Mouse (Mus musculus) CH12.LX (cell line): ENCODE results near the gene R3hdm2. TPM values are rescaled to one million over a fixed set of nuclear protein-coding genes. Genes with fewer than 3 reads are reported as not detected.

Experiments
- DNase-seq: peaks from one replicate; pipeline ENCODE4 v3.0.0-alpha.2; 2013; ENCODE audit errors: extremely low read depth
- H3K27ac ChIP-seq: 2 replicates; pipeline ENCODE4 v1.5.1; 2012; ENCODE audit warnings: low read depth, mild to moderate bottlenecking, control low read depth, moderate library complexity; ENCODE audit not compliant: insufficient read depth
- H3K27me3 ChIP-seq: replicated peaks from 2 replicates; pipeline ENCODE3; 2012; ENCODE audit warnings: inconsistent platforms
- H3K36me3 ChIP-seq, 2 experiments: replicated peaks in 1 of 2; 2 replicates each; pipeline versions ENCODE3 to v1.6.1; 2012; ENCODE audit warnings: inconsistent platforms in 1 of 2, low read length in 1 of 2, mild to moderate bottlenecking in 1 of 2, mixed read lengths in 1 of 2, moderate library complexity in 1 of 2; ENCODE audit not compliant: control insufficient read depth in 1 of 2, insufficient read depth in 1 of 2
- H3K4me1 ChIP-seq, 2 experiments: 2 replicates each; pipeline ENCODE4 v1.6.1; 2012; ENCODE audit warnings: inconsistent platforms in 1 of 2, moderate library complexity in 1 of 2; ENCODE audit not compliant: insufficient read depth in 2 of 2, control insufficient read depth in 1 of 2
- H3K4me2 ChIP-seq: 2 replicates; pipeline ENCODE4 v1.6.1; 2012; ENCODE audit warnings: low read depth, mild to moderate bottlenecking, control low read depth; ENCODE audit not compliant: poor library complexity, insufficient read depth, severe bottlenecking
- H3K4me3 ChIP-seq, 3 experiments: fragments of 150-350 bp in 1 of 3; sonication (generic) in 1 of 3; replicated peaks in 1 of 3; 2 replicates each; pipeline versions ENCODE3 to v1.5.1; 2011 to 2012; ENCODE audit warnings: low read depth in 2 of 3, low read length in 2 of 3, mild to moderate bottlenecking in 2 of 3, moderate library complexity in 2 of 3, control low read depth in 1 of 3, improper control_type of control experiment in 1 of 3, inconsistent platforms in 1 of 3, mixed read lengths in 1 of 3; ENCODE audit not compliant: poor library complexity in 1 of 3
- H3K79me2 ChIP-seq: replicated peaks from 2 replicates; pipeline ENCODE4 v1.6.1; 2012; ENCODE audit warnings: mild to moderate bottlenecking, moderate library complexity; ENCODE audit not compliant: control insufficient read depth, poor library complexity, insufficient read depth, severe bottlenecking; ENCODE audit errors: extremely low read depth
- H3K9ac ChIP-seq: 2 replicates; pipeline ENCODE4 v1.6.1; 2012; ENCODE audit warnings: low read depth, mild to moderate bottlenecking, control low read depth, moderate library complexity; ENCODE audit not compliant: insufficient read depth
- H3K9me3 ChIP-seq: replicated peaks from 2 replicates; pipeline ENCODE3; 2012; ENCODE audit warnings: low read length, inconsistent platforms, mixed read lengths
- E2F4 ChIP-seq: IDR thresholded peaks from 2 replicates; pipeline ENCODE4 v1.6.1; 2011; ENCODE audit warnings: low read depth, low read length, improper control_type of control experiment; ENCODE audit not compliant: insufficient replicate concordance
- ELF1 ChIP-seq: IDR thresholded peaks from 2 replicates; pipeline ENCODE4 v1.6.1; 2014; ENCODE audit warnings: low read depth, mild to moderate bottlenecking, inconsistent platforms, low read length, improper control_type of control experiment
- EP300 ChIP-seq: IDR thresholded peaks from 2 replicates; pipeline ENCODE4 v1.6.1; 2011; ENCODE audit warnings: low read length, improper control_type of control experiment
- ETS1 ChIP-seq: conservative IDR thresholded peaks from 2 replicates; pipeline ENCODE4 v1.6.1; 2012; ENCODE audit warnings: low read depth, mild to moderate bottlenecking, inconsistent platforms, low read length, improper control_type of control experiment, moderate library complexity
- GABPA ChIP-seq: IDR thresholded peaks from 2 replicates; pipeline ENCODE4 v1.6.1; 2012; ENCODE audit warnings: low read depth, low read length, improper control_type of control experiment, inconsistent platforms; ENCODE audit not compliant: insufficient replicate concordance
- HCFC1 ChIP-seq: IDR thresholded peaks from 2 replicates; pipeline ENCODE4 v1.6.1; 2012; ENCODE audit warnings: low read depth, mild to moderate bottlenecking, inconsistent platforms, low read length, improper control_type of control experiment
- IRF4 ChIP-seq: IDR thresholded peaks from 2 replicates; pipeline ENCODE4 v1.6.1; 2014; ENCODE audit warnings: low read depth, mild to moderate bottlenecking, inconsistent platforms, low read length, improper control_type of control experiment
- JUND ChIP-seq: conservative IDR thresholded peaks from 2 replicates; pipeline ENCODE4 v1.6.1; 2011; ENCODE audit warnings: low read depth, low read length, improper control_type of control experiment
- KAT2A ChIP-seq: IDR thresholded peaks from 2 replicates; pipeline ENCODE4 v1.6.1; 2012; ENCODE audit warnings: low read length, improper control_type of control experiment, inconsistent platforms; ENCODE audit not compliant: insufficient replicate concordance
- MAX ChIP-seq: IDR thresholded peaks from 2 replicates; pipeline ENCODE4 v1.6.1; 2011; ENCODE audit warnings: low read length, improper control_type of control experiment
- MEF2A ChIP-seq: IDR thresholded peaks from 2 replicates; pipeline ENCODE4 v1.6.1; 2014; ENCODE audit warnings: low read depth, mild to moderate bottlenecking, inconsistent platforms, low read length, improper control_type of control experiment, borderline replicate concordance
- MXI1 ChIP-seq: IDR thresholded peaks from 2 replicates; pipeline ENCODE4 v1.6.1; 2011; ENCODE audit warnings: mild to moderate bottlenecking, low read depth, low read length, improper control_type of control experiment
- MYC ChIP-seq: IDR thresholded peaks from 2 replicates; pipeline ENCODE4 v1.6.1; 2011; ENCODE audit warnings: low read depth, mild to moderate bottlenecking, improper control_type of control experiment, low read length
- NRF1 ChIP-seq: IDR thresholded peaks from 2 replicates; pipeline ENCODE4 v1.6.1; 2014; ENCODE audit warnings: low read depth, mild to moderate bottlenecking, inconsistent platforms, low read length, improper control_type of control experiment, moderate library complexity
- PAX5 ChIP-seq: IDR thresholded peaks from 2 replicates; pipeline ENCODE4 v1.6.1; 2012; ENCODE audit warnings: low read length, inconsistent platforms, mixed read lengths
- POLR2A ChIP-seq: IDR thresholded peaks from 2 replicates; pipeline ENCODE4 v1.6.1; 2011; ENCODE audit warnings: low read depth, mild to moderate bottlenecking, improper control_type of control experiment, low read length
- POLR2AphosphoS2 ChIP-seq: IDR thresholded peaks from 2 replicates; pipeline ENCODE4 v1.6.1; 2011; ENCODE audit warnings: low read depth, low read length, improper control_type of control experiment
- RCOR1 ChIP-seq: conservative IDR thresholded peaks from 2 replicates; pipeline ENCODE4 v1.6.1; 2012; ENCODE audit warnings: low read depth, mild to moderate bottlenecking, inconsistent platforms, low read length, improper control_type of control experiment
- SIN3A ChIP-seq: IDR thresholded peaks from 2 replicates; pipeline ENCODE4 v1.6.1; 2012; ENCODE audit warnings: low read length, improper control_type of control experiment, inconsistent platforms
- SMC3 ChIP-seq: IDR thresholded peaks from 2 replicates; pipeline ENCODE4 v1.6.1; 2011; ENCODE audit warnings: low read depth, low read length, improper control_type of control experiment
- UBTF ChIP-seq: IDR thresholded peaks from 2 replicates; pipeline ENCODE4 v1.6.1; 2012; ENCODE audit warnings: low read depth, mild to moderate bottlenecking, inconsistent platforms, low read length, improper control_type of control experiment, moderate library complexity
- USF1 ChIP-seq: IDR thresholded peaks from 2 replicates; pipeline ENCODE4 v1.6.1; 2014; ENCODE audit warnings: low read depth, mild to moderate bottlenecking, inconsistent platforms, low read length, improper control_type of control experiment
- ZC3H11A ChIP-seq: IDR thresholded peaks from 2 replicates; pipeline ENCODE4 v1.6.1; 2012; ENCODE audit warnings: low read depth, mild to moderate bottlenecking, inconsistent platforms, low read length, improper control_type of control experiment
- ZKSCAN1 ChIP-seq: IDR thresholded peaks from 2 replicates; pipeline ENCODE4 v1.6.1; 2012; ENCODE audit warnings: low read depth, inconsistent platforms, low read length, improper control_type of control experiment, borderline replicate concordance
- ZMIZ1 ChIP-seq: IDR thresholded peaks from 2 replicates; pipeline ENCODE4 v1.6.1; 2012; ENCODE audit warnings: low read depth, mild to moderate bottlenecking, inconsistent platforms, low read length, improper control_type of control experiment
- ZNF384 ChIP-seq: IDR thresholded peaks from 2 replicates; pipeline ENCODE4 v1.6.1; 2012; ENCODE audit warnings: low read depth, low read length, improper control_type of control experiment, inconsistent platforms
- dilution Hi-C: fragments of 300-500 bp; cut with MboI; formaldehyde crosslinking; loops from 2 replicates; pipeline ENCODE4 v1.14.3; 2020; ENCODE audit warnings: low sequenced_read_pairs; ENCODE audit not compliant: extremely low pct_unique_long_range_greater_than_20kb, extremely low pct_ligation_motif_present
- in situ Hi-C: fragments of 300-500 bp; cut with MboI; formaldehyde crosslinking; loops from 3 replicates; pipeline ENCODE4 v1.14.3; 2019; ENCODE audit warnings: low sequenced_read_pairs, low pct_ligation_motif_present, low pct_unique_long_range_greater_than_20kb, mixed read lengths
- polyA plus RNA-seq: library from polyadenylated mRNA; unstranded; fragments of >175 nt; gene quantifications from 2 replicates; pipeline ENCODE4 v1.2.1, GENCODE M21; 2012; ENCODE audit warnings: low read depth; ENCODE audit not compliant: insufficient read length
- total RNA-seq, 2 experiments: library from RNA; depleted of rRNA; stranded (reverse); fragments of 300-350 nt in 1 of 2; fragments of >200 nt in 1 of 2; gene quantifications; 2 replicates each; pipeline ENCODE4 v1.2.3; 2012 to 2014

Gene R3hdm2
- total and polyA plus RNA-seq, 3 experiments: 7.0 to 23.6 (median 8.7) TPM

DNA sequence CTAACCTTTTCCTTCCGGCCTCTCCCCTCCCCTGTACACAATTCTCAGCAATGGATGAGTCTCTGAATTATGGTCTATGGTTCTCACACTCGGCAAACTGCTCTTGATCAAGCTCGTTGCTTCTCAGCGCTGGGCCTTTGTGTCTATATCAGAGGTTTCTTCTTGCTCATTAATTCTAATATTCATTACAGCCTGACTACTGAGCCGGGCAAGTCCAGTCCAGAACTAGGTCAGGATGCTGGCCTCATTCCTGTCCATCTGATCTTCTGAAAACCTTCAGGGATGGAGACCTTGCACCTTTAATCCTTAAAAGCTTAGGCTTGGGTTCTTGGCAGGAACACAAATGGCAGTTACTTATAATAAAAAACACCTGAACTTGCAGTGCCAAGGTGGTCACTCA lies 119.4 kb downstream of the R3hdm2 start:
- Histone ChIP-seq H3K4me2 (no peak overlapping the region), H3K4me3 (no peak overlapping the region), H3K9ac (no peak overlapping the region), H3K36me3 (peaks cover 31 to 63% of the 10 kb centered on the region in 2 experiments), H3K27ac (no peak overlapping the region), H3K27me3 (no peaks in the 10 kb centered on the region), H3K9me3 (no peaks in the 10 kb centered on the region), H3K4me1 (no peaks in the 10 kb centered on the region), H3K79me2 (no peaks in the 10 kb centered on the region)
- dilution Hi-C loops: no loop called here
- in situ Hi-C loops: no loop called here
- no peak for TF ChIP-seq POLR2AphosphoS2
- no peak for TF ChIP-seq HCFC1
- no peak for TF ChIP-seq NRF1
- TF ChIP-seq E2F4: no peak
- no peak for TF ChIP-seq MAX
- TF ChIP-seq PAX5: no peak
- no peak for TF ChIP-seq SMC3
- no peak for TF ChIP-seq KAT2A
- no peak for TF ChIP-seq UBTF
- no peak for TF ChIP-seq GABPA
- TF ChIP-seq SIN3A: no peak
- TF ChIP-seq EP300: no peak
- no peak for TF ChIP-seq MXI1
- TF ChIP-seq IRF4: no peak
- TF ChIP-seq ZKSCAN1: no peak
- TF ChIP-seq MEF2A: no peak
- no peak for DNase-seq

GRCm38 (mm10) chr10:127500042-127500441 lies 119.9 kb downstream of the R3hdm2 start:
- no peak overlapping the region for H3K4me2 ChIP-seq
- no peak overlapping the region for H3K4me3 ChIP-seq
- in situ Hi-C loops: no loop called here
- H3K27ac ChIP-seq: no peak overlapping the region
- no peaks in the 10 kb centered on the region for H3K9me3 ChIP-seq
- no peaks in the 10 kb centered on the region for H3K79me2 ChIP-seq
- dilution Hi-C loops: no loop called here
- TF ChIP-seq POLR2A (no peak), ETS1 (no peak), USF1 (no peak), MYC (no peak), MAX (no peak), NRF1 (no peak), SIN3A (no peak), RCOR1 (no peak), JUND (no peak), ZC3H11A (no peak), ZMIZ1 (no peak), HCFC1 (no peak), ELF1 (no peak), ZNF384 (no peak), IRF4 (no peak), KAT2A (no peak)
- no peak for DNase-seq
- no peaks in the 10 kb centered on the region for H3K4me1 ChIP-seq
- no peaks in the 10 kb centered on the region for H3K27me3 ChIP-seq
- peaks cover 26 to 57% of the 10 kb centered on the region in 2 experiments for H3K36me3 ChIP-seq
- H3K9ac ChIP-seq: no peak overlapping the region
